Mouse (Mus musculus): Measurements from ENCODE around the gene Zfp94. TPM values are rescaled to one million over a fixed set of nuclear protein-coding genes. Genes with fewer than 3 reads are reported as not detected.
A peak's percentile ranks its signal among the peaks of the same experiment; 100 is the strongest.

Zfp94 gene
- 10 to 100 TPM in 1 of 4 experiments, 1 to 10 TPM in 3; 4.8 to 10.1 (median 7.0) TPM for total RNA-seq (2022)

DNA sequence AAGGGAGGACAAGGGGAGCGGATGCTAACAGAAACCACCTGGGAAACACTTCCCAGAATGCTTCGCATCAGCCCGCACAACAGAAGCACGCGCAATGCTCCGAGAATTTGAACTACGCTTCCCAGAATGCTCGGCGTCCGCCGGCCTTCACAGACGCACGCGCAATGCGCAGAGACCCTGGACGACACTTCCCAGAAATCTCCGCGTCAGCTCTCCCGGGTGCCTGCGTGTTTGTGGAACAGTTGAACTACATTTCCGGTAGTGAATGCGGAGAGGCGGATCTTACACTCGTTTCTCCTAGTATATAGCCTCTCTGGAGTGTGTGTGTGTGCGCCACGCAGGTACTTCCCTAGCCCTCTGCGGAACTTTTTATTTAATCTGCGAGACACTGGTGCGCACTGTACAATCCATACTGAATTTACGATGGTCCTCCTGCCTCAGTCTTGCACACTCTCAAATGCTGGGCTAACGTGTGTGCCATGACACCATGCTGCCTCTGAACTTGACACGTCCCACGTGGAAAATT is at the start of gene Zfp94:
Gene Zfp94 (minus strand): TSS at position 100 of the 526 bp plus-strand sequence.
- peak; percentile 95 for DNase-seq

DNA sequence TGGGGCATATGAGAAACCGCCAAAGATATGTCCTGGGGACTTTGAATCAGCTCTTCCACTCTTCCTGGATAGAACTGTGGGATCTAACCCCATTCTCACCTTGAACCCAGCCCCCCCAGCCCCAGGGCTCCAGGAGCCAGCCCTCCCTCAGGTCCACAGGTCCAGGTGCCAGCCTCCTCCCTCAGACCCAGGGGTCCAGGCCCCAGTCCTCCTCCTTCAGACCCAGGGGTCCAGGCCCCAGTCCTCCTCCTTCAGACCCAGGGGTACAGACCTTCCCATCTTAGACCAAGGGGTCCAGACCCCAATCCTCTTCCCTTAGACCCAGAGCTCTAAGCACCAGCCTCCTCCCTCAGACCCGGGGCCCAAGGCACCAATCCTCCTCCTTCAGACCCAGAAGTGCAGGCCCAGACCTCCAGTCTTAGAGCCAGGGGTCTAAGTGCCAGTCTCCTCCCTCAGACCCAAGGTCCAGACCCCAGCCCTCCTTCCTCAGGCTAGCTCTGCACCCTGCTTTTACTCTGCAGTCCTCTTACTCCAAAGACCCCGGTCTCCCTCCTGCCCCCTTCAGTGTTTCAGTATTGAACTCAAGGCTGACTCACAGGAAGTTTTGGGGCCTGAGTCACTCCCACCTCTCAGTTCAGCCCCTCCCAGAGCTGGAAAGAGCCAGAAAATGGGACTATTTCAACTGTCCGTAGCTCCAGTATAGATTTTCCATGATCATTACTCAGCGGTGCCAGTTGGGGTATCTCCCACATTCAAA is 49.0 kb upstream of the Zfp94 start:
- no peak for DNase-seq

DNA sequence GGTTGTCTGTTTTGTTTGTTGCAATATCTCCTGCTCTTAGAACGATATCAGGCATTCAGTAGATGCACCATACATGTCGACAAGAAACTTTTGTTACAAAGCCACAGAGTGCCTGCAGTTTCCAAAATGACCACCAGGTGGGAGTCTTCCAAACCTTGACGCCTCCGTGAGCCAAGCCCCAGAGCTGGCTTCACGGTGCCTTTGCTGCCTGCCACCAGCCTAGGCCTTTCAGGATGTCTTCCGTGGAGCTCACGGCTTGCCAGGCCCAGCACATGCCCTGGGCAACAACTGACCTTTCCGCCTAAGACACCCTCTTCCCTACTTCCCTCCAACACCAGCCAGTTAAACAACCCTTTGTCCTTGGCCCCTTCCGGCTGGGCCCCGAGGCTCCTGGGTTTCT is 48.4 kb upstream of the Zfp94 start:
- peak; percentile 59 for DNase-seq

DNA sequence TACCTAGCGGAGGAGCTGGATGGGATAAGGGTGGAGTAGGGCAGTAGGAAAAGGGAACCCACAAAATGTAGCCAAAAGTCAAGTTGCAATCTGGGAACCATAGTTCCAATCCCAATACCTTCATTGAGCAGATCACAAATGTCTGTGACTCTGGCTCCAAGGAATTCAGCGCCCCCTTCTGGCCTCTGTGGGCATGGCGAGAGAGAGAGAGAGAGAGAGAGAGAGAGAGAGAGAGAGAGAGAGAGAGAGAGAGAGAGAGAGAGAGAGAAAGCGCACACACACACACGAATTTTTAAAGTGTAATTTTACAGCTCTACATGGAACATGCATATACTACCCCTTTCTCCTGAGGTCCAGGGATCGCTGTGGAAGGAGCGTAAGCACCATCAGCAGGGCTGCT is 46.8 kb upstream of the Zfp94 start:
- no peak for DNase-seq

DNA sequence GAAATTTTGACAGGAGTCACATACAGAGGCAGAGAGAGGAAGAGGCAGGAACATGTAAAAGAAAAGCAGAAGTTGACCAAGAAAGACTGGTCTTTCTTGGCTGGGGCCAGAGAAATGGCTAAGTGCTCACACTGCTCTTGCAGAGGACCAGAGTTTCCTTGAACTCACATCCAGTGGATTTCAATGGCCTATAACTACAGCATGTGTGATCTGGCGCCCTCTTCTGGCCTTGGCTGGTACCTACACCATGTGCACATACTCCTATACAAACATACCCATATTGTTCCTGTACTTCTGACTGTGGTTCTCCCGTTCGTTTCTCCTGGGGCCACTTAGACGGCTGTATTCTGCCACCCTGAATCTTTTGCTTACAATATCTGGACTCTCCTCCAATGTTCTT is 44.5 kb upstream of the Zfp94 start:
- no peak for DNase-seq

DNA sequence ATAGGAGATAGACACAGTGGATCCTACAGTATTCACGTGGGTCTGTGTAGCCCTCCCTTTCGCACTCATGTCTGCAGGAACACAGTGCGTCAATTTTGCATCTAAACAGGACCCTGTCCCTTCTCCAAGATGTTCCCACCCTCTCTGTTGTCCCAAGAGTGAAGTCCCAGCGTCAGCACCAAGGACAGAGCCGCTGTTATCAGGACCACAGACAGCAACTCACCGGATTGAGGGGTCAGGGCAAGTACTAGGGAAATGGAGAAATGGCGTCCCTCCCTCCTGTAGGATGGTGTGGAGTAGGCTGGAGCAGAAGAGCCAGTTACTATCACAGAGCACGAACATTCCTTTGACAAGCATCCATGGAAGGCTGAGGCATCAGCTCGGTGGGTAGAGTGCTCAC is 42.8 kb upstream of the Zfp94 start:
- no peak for DNase-seq

DNA sequence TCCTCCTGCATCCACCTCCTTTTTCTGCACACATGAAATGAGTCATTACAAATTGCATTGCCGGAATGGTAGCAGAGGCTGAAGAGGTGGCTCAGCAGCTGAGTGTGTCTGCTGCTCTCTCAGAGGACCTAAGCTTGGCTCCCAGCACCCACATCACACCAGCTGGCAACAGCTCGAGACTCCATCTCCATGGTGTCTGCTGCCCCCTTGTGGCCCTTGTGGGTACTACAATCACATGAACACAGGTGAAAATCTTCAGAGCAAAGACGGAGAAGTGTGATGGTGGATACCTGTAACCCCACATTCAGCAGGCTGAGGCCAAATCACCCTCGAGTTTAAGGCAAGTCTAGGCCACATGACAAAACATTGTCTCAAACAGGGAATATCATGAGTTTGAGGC is 41.4 kb upstream of the Zfp94 start:
- no peak for DNase-seq

DNA sequence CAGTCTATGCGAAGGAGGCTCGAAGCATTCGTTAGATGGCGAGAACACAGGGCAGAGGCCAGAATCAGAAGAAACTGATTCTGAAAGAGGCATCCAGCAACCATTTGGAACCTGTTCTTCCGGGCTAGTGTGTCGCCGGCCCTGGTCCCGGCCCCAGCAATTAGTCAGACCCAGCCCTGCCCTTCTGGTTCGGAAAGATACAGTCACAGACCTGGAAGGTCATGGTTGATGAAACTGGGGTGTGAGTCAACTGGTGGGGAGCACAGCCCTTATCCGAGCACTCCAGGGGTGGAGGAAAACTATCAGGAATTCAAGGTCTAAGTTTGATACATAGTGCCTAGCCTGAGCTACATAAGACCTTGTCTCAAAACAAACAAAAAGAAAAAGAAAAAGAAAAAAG is 39.6 kb upstream of the Zfp94 start:
- peak; percentile 61 for DNase-seq

DNA sequence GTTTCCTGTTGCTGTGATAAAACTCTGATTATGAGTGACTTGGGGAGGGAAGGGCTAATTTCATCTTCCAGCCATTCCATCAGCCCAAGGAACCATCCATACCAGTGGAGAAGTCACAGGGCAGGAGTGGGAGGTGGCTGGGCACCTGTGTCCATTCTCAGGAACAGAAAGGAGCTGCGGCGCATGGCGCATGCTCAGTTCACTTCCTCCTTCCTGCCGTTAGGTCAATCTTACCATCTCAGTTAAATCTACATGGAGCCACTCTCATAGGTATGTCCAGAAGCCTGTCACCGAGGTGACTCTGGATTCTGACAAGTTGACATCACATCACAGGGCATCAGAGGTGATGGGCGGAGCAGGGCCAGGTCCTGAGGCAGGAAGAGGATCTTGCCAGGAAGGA is 39.2 kb upstream of the Zfp94 start:
- no peak for DNase-seq

DNA sequence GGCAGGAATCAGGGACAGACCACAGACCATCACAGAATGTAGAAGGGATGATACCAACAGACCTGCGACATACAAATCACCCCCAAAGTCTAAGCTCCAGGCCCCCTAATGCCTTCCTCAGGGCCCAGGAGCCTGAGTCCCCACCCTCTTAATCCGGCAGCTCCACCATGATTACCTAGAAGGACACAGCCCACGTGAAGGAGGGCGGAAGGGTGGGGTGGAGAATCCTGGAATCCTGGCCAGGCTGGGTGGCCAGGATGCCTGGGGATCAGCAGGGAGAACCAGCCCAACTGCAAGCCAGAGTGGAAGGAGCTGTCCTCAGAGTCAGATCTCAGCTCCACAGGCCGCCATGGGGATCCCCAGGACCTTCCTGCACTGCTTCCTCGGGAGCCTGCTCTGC is 32.4 kb upstream of the Zfp94 start, which contains the start of gene Lypd5:
Gene Lypd5 (plus strand): TSS at position 301 of the 400 bp plus-strand sequence.
- DNase-seq, result no peak

DNA sequence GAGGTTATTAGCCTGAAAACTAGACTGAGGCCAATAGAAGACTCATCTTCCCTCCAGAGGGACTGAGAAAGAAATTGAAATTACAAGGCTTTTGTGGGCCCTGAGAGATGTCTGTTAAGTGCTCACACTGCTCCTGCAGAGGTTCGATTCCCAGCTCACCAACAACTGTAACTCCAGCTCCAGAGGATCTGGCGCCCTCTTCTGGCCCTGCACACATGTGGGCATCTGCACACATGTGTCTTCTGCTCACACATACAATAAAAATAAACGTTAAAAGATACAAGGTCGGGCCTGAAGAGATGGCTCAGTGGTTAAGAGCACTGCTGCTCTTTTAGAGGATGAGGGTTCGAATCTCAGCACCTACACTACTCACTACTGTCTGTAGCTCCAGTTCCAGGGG is 30.0 kb upstream of the Zfp94 start:
- DNase-seq, result no peak

DNA sequence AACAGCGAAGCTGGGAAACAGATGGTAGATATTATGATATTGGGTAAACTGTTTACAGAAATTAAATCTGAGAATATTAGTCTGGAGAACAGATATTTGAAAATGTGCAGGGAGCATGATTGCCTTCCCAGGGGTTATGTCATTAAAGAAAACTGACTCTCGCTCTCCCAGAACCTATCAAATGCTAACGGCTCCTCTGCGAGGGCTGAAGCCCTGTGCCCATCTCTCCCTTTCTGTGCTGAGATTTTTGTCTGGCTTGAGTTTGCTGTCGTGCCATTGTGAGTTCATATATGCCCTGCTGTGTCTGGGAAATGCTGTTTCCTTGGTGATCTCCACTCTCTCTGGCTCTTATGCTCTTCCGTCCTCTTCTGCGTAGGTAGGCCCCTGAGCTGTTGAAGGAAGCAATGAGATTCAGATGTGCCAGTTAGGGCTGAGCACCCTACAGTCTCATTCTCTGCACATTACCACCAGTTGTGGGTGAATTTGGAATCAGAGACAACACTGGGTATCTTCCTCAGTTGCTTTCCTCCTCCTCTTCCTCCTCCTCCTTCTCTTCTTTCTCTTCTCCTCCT is 27.3 kb upstream of the Zfp94 start:
- DNase-seq, result no peak

DNA sequence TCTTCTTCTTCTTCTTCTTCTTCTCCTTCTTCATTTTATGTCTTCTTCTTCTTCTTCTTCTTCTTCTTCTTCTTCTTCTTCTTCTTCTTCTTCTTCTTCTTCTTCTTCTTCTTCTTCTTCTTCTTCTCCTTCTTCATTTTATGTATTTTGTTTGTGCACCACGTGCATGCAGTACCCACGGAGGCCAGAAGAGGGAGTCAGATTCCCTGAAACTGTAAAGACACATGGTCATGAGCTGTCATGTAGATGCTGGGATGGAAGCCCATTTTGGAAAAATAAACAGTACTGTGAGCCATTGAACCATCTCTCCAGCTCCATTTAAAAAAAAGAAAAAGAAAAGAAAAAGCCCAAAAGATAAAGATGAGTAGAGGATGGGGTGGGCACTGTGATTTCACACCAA is 21.8 kb upstream of the Zfp94 start:
- DNase-seq, result no peak

DNA sequence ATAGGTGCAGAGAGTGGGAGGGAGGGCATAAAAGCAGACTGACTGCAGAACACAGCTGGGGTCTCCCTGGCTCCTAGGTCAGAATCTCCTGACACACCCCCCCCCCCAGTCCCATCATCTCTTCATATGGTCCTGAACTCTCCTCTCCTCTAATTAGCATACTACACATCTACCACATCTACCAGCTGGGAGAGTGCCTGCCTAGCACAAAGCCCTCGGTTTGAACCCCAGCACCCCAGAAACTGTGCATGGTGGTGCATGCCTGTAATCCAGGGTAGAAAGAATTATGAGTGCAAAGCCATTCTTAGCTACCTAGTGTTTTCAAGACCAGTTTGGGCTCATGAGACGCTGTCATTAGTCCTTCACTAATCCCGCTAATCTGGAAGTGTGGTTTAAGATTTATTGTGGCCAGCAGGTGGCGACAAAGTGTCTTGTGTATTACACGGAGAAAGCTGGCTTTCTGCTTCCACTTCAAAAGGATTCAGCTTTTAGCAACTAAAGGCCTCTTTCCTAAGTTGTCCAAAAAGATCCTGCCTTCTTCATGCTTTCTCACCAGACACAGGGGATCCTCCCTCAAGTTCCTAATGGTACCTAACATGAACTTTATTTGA is 19.3 kb upstream of the Zfp94 start:
- DNase-seq, result peak; percentile 43

DNA sequence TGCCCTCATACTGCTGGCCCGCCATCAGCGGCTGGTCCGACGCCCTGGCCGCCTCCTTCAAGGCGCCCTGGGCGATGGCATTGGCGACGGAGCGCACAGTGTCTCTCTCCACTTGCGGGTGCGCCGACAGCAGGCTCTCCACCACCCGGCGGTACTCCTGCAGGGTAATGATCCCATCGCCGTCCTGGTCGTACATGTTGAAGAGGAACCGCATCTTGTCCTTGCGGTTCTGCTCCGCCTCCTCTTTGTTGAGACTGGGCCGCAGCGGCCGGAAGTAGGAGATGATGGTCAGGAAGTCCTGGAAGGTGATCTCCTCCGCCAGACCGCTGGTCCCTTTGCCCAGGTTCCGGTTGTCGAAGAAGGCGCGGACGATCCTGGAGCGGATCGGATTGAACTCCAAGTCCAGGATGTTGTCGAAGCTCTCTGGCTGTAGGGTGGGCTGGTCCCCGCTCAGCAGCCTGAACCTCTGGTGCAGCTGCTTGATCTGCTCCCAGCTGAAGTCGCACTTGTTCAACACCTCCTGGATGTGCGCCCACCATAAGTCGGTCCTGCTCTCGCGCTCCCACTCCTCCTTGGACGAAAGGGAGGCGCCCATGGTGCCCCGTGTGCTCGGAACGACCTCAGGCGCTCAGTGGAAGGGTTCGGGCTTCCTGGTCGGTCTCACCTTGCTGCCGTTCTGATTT is 17.0 kb upstream of the Zfp94 start, which contains the start of gene Tescl:
Gene Tescl (minus strand): TSS at position 633 of the 683 bp plus-strand sequence.
- no peak for DNase-seq

DNA sequence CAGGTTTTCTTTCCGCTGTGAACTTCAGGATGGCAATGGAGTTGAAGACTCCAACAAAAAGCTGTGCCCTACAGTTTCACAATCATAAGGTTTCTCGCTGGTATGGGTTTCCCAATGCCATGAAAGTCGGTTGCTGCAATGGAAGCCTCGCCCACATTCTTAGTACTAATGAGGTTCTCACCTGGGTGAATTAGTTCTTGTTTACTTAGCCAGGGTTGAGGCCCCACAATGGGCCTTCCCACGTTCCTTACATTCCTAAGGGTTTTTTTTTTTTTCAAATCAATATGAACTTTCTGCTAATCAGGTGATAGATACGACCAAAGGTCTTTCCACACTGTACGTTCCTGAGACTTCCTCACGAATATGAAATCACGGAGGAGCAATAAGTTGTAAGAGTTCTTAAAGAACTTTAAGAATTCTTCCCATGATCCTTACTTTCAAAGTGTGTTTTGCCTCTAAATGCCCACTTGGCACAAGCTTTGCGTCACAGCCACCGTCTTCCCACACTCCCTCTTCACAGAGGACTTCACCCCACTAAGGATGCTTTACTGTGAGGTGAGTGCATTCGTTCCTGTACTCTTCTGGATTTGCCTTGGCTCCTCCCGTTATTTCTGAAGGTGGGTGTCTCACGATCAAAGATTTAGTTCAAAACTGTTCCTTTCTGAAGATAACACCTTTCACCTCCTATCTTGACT is 11.0 kb upstream of the Zfp94 start:
- no peak for DNase-seq

DNA sequence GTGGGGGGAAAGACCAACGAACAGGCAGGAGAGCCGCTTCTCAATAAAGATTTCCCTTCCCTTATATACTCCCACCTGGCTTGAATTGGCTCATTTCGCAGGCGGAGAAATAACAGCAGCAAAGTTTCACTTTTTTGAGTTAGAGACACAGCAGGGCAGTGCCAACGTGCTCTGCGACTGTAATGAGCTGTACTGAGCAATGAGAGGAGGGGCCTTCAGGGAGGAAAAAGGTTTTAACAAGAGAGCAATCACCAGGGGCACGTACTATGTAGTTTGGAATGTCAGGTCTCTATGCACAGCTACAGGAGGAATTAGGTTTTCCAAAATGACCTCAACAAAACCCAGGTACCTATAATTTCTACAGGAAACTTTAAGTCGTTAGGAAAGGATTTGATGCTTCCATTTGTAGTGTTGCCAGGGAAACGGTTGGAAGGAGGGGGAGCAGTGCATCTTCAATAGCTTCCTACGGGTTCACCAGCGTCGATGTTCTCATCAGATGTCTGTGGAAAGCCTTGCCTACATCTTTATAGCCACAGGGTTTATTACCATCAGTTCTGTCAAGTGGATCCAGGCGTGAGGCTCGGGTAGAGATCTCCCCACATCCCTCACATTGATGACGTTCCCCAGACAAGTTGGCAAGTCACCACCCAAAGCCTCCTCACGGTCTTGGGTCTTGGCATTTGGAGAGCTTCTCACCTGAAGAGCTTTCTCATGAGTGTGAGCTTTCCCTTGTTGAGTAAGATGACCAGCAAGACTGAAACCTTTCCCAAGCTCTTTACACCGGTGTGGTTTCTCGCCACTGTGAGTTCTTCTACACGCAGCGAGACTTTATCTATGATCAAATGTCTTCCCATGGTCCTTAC is 10.0 kb upstream of the Zfp94 start:
- DNase-seq, result no peak

DNA sequence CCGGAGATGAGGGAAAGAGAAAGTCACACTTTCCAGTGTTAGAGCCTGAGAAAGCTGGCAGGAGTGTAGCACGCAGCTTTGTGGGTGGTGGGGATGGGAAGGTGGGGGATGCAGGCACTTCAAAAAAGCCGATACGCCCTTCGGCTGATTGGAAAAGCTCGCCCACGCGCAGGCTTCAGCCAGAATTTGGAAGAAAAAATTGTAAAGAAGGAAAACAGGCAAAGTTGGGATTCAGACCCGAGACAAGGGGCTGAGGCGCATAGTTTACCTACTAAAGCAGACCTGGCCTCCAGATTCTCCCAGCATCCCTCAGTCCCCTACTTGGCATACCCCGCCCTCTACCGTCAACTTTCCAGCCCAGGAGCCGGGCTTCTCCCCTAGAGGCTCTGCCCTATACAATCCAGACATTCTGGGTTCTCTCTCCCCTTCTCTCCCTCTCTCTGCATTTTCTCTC is 9.2 kb upstream of the Zfp94 start:
- no peak for DNase-seq

DNA sequence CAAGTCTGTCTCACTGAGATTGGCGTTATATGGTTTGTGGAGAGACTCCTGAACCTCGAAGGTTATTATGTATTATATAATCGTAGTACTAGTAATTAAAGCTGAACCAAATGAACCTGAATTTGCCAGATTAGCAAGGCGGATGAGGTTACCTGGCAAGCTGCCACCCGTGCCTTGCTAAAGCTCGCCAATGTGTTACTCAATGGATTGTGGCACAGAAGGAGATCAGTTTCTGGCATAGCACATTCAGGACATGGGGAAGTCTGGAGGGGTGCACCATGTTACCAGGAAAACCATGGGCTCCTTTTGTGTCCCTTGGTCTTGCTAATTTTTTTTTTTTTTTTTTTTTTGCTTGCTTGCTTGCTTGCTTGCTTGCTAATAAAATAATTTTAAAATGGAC is 8.7 kb upstream of the Zfp94 start:
- peak; percentile 10 for DNase-seq

DNA sequence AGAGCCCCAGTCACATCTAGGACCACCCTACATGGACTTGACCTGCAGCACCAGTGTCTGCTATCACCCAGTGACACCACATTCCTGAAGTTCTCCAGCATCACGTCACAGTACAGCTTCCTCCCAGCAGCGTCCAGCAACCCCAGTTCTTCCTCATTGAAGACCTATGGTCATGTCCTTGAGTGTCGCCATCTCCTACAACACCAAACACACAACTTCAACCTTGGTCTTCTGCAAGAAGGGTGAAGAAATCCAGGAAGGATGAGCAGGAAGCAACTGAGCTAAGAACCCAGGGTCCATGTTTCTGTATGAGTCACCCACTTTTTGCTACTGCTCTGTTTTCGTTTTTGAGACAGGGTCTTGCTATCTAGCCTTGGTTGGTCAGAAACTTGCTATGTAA is 6.1 kb upstream of the Zfp94 start:
- DNase-seq, result no peak

DNA sequence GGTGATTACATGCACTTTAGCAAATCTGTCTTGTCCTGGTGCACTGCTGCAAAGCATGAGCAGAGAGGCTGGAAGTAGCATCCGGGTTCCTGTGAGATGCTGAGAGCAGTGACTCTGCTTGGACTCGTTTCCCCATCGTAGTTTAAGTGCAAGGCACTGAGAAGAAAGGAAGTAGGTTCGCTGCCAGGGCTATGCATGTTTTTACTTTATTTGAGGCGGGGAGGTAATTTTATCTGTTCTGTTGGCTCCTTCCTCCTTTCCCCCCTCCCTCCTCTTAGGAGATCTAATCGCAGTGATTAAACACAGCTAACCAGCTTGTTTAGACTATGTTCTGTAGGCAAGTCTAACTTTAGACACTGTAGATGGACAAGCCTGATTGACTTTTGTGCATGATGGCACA is 2.5 kb upstream of the Zfp94 start:
- no peak for DNase-seq
